ENCODE assay signal across 8 mouse cellular contexts in genomic region chr3:141862816-141863461, GRCm38 (mm10).
DNase-seq lines count a peak whose midpoint lies in the region; ATAC-seq lines count a peak whose summit lies in the region.

No protein-coding gene starts in this region.

- H3K4me2 ChIP-seq in hindbrain, embryonic 12.5 days (replicated peaks), result peak overlapping the region; percentile 32; the same call in 1 of the 2 replicates

- WGBS in forebrain, embryonic 10.5 days, result 28% methylated on average over 13 of the region's 13 CpGs
- 27% methylated on average over 13 of the region's 13 CpGs for WGBS in hindbrain, embryonic 12.5 days

- H3K27me3 ChIP-seq in forebrain, embryonic 10.5 days (ENCODE audit: poor library complexity, severe bottlenecking), result no peaks in the 10 kb centered on the region
- no peaks in the 10 kb centered on the region for H3K27me3 ChIP-seq in hindbrain, embryonic 12.5 days

- peaks cover 3% of the 10 kb centered on the region; the same call in 1 of the 2 replicates for H3K36me3 ChIP-seq in forebrain, embryonic 10.5 days (replicated peaks)
- no peaks in the 10 kb centered on the region for H3K36me3 ChIP-seq in hindbrain, embryonic 12.5 days

- peak; percentile 23 to 32 for DNase-seq in heart, adult 18-20 months
- no peak for DNase-seq in heart, postnatal 25 days (ENCODE audit: low spot score)
- DNase-seq in c-Kit-positive CD71-negative TER-119-negative erythroid progenitor cells, embryonic 14.5 days (ENCODE audit: low read depth), result peak; percentile 17
- peak; percentile 53 for DNase-seq in forebrain, embryonic 10.5 days (ENCODE audit: extremely low spot score, low spot score)
- DNase-seq in layer of hippocampus, postnatal 14 days (ENCODE audit: low spot score in 2 of 2), result peak; percentile 32 to 64
- peak; percentile 43 for DNase-seq in right cerebral cortex, postnatal 14 days

- intact Hi-C loops in heart, postnatal 25 days (cut with DNase I), result loop anchor here (2.0 kb wide), 1 partner anchor 410 kb away; no protein-coding TSS in a partner anchor

- ATAC-seq in hindbrain, embryonic 12.5 days (ENCODE audit: low FRiP score), result peak; percentile 90
- ATAC-seq in megakaryocyte, adult 5-6 weeks (ENCODE audit: poor library complexity, severe bottlenecking), result peak; percentile 94

- H3K27ac ChIP-seq in forebrain, embryonic 10.5 days, result no peak overlapping the region
- H3K27ac ChIP-seq in hindbrain, embryonic 12.5 days, result no peak overlapping the region

- no peak overlapping the region for H3K4me3 ChIP-seq in forebrain, embryonic 10.5 days
- no peak overlapping the region for H3K4me3 ChIP-seq in hindbrain, embryonic 12.5 days

- 0 out of 2 replicates have a peak, but pooled peaks cover 5% of the 10 kb centered on the region for H3K4me1 ChIP-seq in forebrain, embryonic 10.5 days
- H3K4me1 ChIP-seq in hindbrain, embryonic 12.5 days, result no peaks in the 10 kb centered on the region

- H3K9me3 ChIP-seq in forebrain, embryonic 10.5 days, result no peaks in the 10 kb centered on the region
- H3K9me3 ChIP-seq in hindbrain, embryonic 12.5 days (replicated peaks), result no peaks in the 10 kb centered on the region

- no peak overlapping the region for H3K9ac ChIP-seq in hindbrain, embryonic 12.5 days
